Mouse (Mus musculus): ENCODE results near the gene Tnrc6b. TPM values are rescaled to one million over a fixed set of nuclear protein-coding genes. Genes with fewer than 3 reads are reported as not detected.

The Tnrc6b gene
- polyA plus RNA-seq, 1 experiment, result 8.9 TPM

- no peaks in the 10 kb centered on the region for H3K27me3 ChIP-seq (ENCODE audit: control insufficient read depth, insufficient read depth, insufficient read length)
- peak within 1 kb of the TSS; percentile 42 for H3ac ChIP-seq (ENCODE audit: control insufficient read depth, insufficient read length)
- H3K79me2 ChIP-seq (ENCODE audit: control insufficient read depth, insufficient read depth), result peaks cover 36% of the 10 kb centered on the region
- TF ChIP-seq TCF3 (IDR thresholded peaks at IDR 0.05; ENCODE audit: insufficient read length, low read depth) (no peak), POLR2AphosphoS2 (IDR thresholded peaks at IDR 0.05; ENCODE audit: insufficient read length, low read depth) (peak; percentile 98), POLR2A (IDR thresholded peaks at IDR 0.05; ENCODE audit: insufficient read length, low read depth) (peak; percentile 99), MYOG (IDR thresholded peaks at IDR 0.05; ENCODE audit: control insufficient read depth in 1 of 3, insufficient read depth in 1 of 3, insufficient read length in 2 of 3, low read depth in 2 of 3) (peak in 2 of 3 experiments; percentile 33 to 66), CEBPB (IDR thresholded peaks at IDR 0.05; ENCODE audit: insufficient read depth, poor library complexity, severe bottlenecking) (no peak), MYOD1 (IDR thresholded peaks at IDR 0.05; ENCODE audit: control insufficient read depth in 1 of 3, insufficient read length in 2 of 3, low read depth in 2 of 3) (peak in 2 of 3 experiments; percentile 68 to 78), SRF (IDR thresholded peaks at IDR 0.05; ENCODE audit: control insufficient read depth, insufficient read length, low read depth) (peak; percentile 60), E2F4 (IDR thresholded peaks at IDR 0.05; ENCODE audit: insufficient read depth) (no peak)
- peak within 1 kb of the TSS; percentile 99 for H3K4me2 ChIP-seq (ENCODE audit: low read depth)
- peak within 1 kb of the TSS; percentile 87 for H3K4me3 ChIP-seq
- peaks cover 14% of the 10 kb centered on the region for H3K36me3 ChIP-seq (ENCODE audit: control insufficient read depth, insufficient read depth)
These were observed 237.3 kb downstream of the Tnrc6b start, which contains the start of gene Adsl for GRCm38 (mm10) chr15:80948145-80949135. Gene Adsl (plus strand): TSS chr15:80948490.

GRCm38 (mm10) chr15:80949431-80949830 lies 238.3 kb downstream of the Tnrc6b start:
- Histone ChIP-seq H3K36me3 (ENCODE audit: control insufficient read depth, insufficient read depth) (peaks cover 20% of the 10 kb centered on the region), H3K4me3 (peak overlapping the region; percentile 87), H3ac (ENCODE audit: control insufficient read depth, insufficient read length) (peak overlapping the region; percentile 42), H3K79me2 (ENCODE audit: control insufficient read depth, insufficient read depth) (peaks cover 36% of the 10 kb centered on the region), H3K27me3 (ENCODE audit: control insufficient read depth, insufficient read depth, insufficient read length) (no peaks in the 10 kb centered on the region), H3K4me2 (ENCODE audit: low read depth) (peak overlapping the region; percentile 99)
- no peak for TF ChIP-seq POLR2AphosphoS2 (IDR thresholded peaks at IDR 0.05; ENCODE audit: insufficient read length, low read depth)

- TF ChIP-seq POLR2A (IDR thresholded peaks at IDR 0.05; ENCODE audit: insufficient read length, low read depth), result no peak
- no peak for TF ChIP-seq TCF12 (IDR thresholded peaks at IDR 0.05; ENCODE audit: insufficient read depth, poor library complexity, severe bottlenecking)
- Histone ChIP-seq H3K4me2 (ENCODE audit: low read depth) (no peak overlapping the region), H3K4me3 (peak overlapping the region; percentile 87)
These were observed 238.9 kb downstream of the Tnrc6b start for GRCm38 (mm10) chr15:80950055-80950454.

GRCm38 (mm10) chr15:80953971-80954370 lies 242.9 kb downstream of the Tnrc6b start:
- Histone ChIP-seq H3K36me3 (ENCODE audit: control insufficient read depth, insufficient read depth) (peaks cover 51% of the 10 kb centered on the region), H3K4me3 (no peak overlapping the region), H3K27me3 (ENCODE audit: control insufficient read depth, insufficient read depth, insufficient read length) (no peaks in the 10 kb centered on the region), H3K4me2 (ENCODE audit: low read depth) (no peak overlapping the region), H3ac (ENCODE audit: control insufficient read depth, insufficient read length) (no peak overlapping the region), H3K79me2 (ENCODE audit: control insufficient read depth, insufficient read depth) (peaks cover 31% of the 10 kb centered on the region)
- TF ChIP-seq USF1 (IDR thresholded peaks at IDR 0.05; ENCODE audit: low read depth) (no peak), MYOD1 (IDR thresholded peaks at IDR 0.05; ENCODE audit: control insufficient read depth in 1 of 3, insufficient read length in 2 of 3, low read depth in 2 of 3) (no peak), MYOG (IDR thresholded peaks at IDR 0.05; ENCODE audit: control insufficient read depth in 1 of 3, insufficient read depth in 1 of 3, insufficient read length in 2 of 3, low read depth in 2 of 3) (no peak), REST (IDR thresholded peaks at IDR 0.05; ENCODE audit: insufficient read depth, insufficient read length) (no peak), POLR2A (IDR thresholded peaks at IDR 0.05; ENCODE audit: insufficient read length, low read depth) (no peak), POLR2AphosphoS2 (IDR thresholded peaks at IDR 0.05; ENCODE audit: insufficient read length, low read depth) (no peak), TCF3 (IDR thresholded peaks at IDR 0.05; ENCODE audit: insufficient read length, low read depth) (no peak)

More at GRCm38 (mm10) chr15:80950055-80950454, 238.9 kb downstream of the Tnrc6b start:
- Histone ChIP-seq H3K79me2 (ENCODE audit: control insufficient read depth, insufficient read depth) (peaks cover 36% of the 10 kb centered on the region), H3ac (ENCODE audit: control insufficient read depth, insufficient read length) (no peak overlapping the region), H3K36me3 (ENCODE audit: control insufficient read depth, insufficient read depth) (peaks cover 24% of the 10 kb centered on the region), H3K27me3 (ENCODE audit: control insufficient read depth, insufficient read depth, insufficient read length) (no peaks in the 10 kb centered on the region)

GRCm38 (mm10) chr15:80954861-80955260 lies 243.7 kb downstream of the Tnrc6b start:
- TF ChIP-seq TCF3 (IDR thresholded peaks at IDR 0.05; ENCODE audit: insufficient read length, low read depth) (no peak), REST (IDR thresholded peaks at IDR 0.05; ENCODE audit: insufficient read depth, insufficient read length) (no peak), SRF (IDR thresholded peaks at IDR 0.05; ENCODE audit: control insufficient read depth, insufficient read length, low read depth) (no peak), E2F4 (IDR thresholded peaks at IDR 0.05; ENCODE audit: insufficient read depth) (no peak), POLR2A (IDR thresholded peaks at IDR 0.05; ENCODE audit: insufficient read length, low read depth) (no peak), CEBPB (IDR thresholded peaks at IDR 0.05; ENCODE audit: insufficient read depth, poor library complexity, severe bottlenecking) (no peak), MYOD1 (IDR thresholded peaks at IDR 0.05; ENCODE audit: control insufficient read depth in 1 of 3, insufficient read length in 2 of 3, low read depth in 2 of 3) (no peak), TCF12 (IDR thresholded peaks at IDR 0.05; ENCODE audit: insufficient read depth, poor library complexity, severe bottlenecking) (no peak)

More at GRCm38 (mm10) chr15:80954861-80955260, 243.7 kb downstream of the Tnrc6b start:
- peaks cover 59% of the 10 kb centered on the region for H3K36me3 ChIP-seq (ENCODE audit: control insufficient read depth, insufficient read depth)
- no peak overlapping the region for H3K4me2 ChIP-seq (ENCODE audit: low read depth)
- H3K79me2 ChIP-seq (ENCODE audit: control insufficient read depth, insufficient read depth), result peaks cover 22% of the 10 kb centered on the region
- H3ac ChIP-seq (ENCODE audit: control insufficient read depth, insufficient read length), result no peak overlapping the region
- no peak overlapping the region for H3K4me3 ChIP-seq
- H3K27me3 ChIP-seq (ENCODE audit: control insufficient read depth, insufficient read depth, insufficient read length), result no peaks in the 10 kb centered on the region
